Mouse (Mus musculus): ENCODE measurements at regions not wholly inside any gene's neighbourhood (a gene's known extent, or its start where the extent isn't known, plus 50 kb on each side); places are given as distances from the start of the nearest gene placed in this dataset.

- no peak for DNase-seq
Measured at GRCm38 (mm10) chr10:37266909-37267308, 128.2 kb upstream of the Marcks start.

DNA sequence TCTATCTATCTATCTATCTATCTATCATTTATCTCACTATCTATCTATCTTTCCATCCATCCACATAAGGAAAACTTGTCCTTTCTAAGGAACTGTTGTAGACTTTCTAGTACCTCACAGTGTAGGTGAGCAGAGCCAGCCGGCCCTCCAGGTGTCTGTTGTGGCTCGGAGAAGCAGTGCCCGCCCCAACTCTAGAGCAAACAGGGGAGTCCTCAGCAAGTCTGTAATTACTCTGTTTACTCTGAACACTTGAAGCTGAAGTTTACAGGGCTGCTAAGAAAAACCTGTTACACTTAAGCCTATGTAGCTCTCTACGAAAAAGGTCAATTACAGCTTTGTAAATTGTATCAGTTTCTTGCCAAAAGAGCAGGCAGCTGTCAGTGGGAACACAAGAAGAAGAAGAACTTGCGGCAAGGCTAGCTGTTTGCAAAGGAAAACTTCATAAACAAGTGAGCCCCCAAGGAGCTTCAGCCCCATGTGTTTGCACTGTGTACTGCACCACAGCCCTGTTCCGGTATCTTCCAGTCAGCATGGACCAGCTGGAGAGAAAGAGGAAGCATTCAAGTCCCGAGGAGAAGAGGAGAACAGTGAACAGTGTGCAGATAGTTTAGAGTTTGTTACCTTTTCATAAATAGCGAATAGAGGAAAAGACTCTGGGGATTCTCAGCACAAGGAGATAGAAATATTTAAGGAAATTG lies 122.2 kb upstream of the Marcks start:
- no peak for DNase-seq

DNA sequence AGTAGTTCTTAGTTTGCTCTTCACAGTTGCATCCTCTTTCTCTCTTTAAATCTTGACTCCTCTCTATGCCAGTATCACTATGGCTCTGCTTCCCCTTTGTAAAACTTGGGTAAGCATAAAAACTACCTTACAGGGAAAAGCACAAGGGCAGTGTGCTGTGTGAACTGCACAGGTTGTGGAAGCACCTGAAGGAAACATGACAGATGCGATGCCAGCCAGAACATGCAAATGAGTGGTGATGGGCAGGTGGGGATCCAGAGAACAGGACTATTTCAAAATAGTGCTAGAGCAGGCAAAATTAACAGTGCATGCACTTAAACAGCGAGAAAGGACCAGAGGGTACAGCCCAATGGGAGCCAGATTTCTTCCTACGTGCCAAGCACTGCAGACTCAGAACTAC lies 120.5 kb upstream of the Marcks start:
- DNase-seq = no peak

GRCm38 (mm10) chr10:37257544-37257943 lies 118.8 kb upstream of the Marcks start:
- DNase-seq = no peak

DNA sequence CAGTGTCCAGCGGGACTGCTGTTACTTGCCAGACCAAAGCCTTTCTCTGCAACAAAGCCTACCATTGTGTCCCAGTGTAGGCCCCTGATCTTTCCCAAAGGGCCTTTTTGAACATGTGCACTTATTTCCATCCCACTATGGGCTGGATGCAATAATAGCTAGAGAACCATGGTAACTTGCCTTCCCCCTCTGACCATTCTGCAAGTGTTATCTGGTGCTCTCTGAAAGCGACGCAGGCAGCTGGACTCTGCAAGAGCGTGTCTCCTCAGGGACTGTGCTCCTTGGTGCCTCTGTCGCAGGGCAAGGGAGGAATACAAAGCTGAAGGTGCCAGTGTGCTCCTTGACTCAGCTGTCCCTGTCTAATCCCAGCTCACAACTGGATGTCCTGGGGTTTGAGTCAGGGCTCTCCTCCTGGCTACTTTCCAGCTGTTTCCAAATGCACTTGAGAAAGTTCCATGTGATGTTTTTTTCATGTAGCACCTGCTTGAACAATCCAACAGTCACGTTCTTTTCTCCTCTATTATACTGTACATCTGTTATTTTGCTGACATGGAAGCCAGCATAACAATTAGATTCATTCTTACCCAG lies 112.3 kb upstream of the Marcks start:
- DNase-seq = no peak

DNA sequence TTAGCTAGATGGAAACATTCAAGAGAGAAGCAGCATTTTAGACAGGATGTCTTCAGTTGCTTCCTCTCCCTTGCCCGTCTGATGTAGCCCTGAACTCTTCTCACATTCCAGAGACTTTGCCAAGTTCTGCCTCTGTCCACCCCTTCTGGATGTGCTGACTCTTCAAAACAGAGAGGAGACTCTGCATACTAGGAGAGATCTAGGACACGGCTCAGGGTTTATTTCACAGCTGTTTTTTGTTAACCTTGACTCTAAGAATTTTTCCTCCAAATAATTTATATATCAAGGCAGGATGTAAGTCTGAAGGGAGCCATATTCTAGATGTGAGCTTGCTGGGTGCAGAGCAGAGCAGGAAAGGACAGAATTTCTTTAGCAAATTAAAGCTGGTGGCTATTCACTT lies 111.4 kb upstream of the Marcks start:
- no peak for DNase-seq

DNA sequence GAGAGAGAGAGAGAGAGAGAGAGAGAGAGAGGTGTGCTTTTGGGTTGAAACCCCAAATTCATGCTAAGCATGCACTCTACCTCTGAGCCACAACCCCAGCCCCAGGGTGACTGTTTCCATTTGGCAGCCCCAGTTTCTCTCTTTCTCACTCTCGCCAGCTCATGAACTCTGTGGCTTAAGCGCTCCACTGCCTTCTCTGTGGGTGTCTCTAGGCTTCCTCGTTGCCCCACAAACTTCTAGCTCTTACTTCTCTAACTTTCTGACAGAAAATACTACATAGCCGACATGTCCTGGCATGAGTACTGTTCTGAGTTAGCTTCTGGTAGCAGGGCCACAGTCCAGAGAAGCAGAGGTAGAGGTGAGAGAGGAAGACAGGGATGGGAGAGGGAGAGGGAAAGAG lies 110.8 kb upstream of the Marcks start:
- no peak for DNase-seq

GRCm38 (mm10) chr10:37247121-37247520 lies 108.4 kb upstream of the Marcks start:
- DNase-seq = peak in 1 of 2 experiments; percentile 7

DNA sequence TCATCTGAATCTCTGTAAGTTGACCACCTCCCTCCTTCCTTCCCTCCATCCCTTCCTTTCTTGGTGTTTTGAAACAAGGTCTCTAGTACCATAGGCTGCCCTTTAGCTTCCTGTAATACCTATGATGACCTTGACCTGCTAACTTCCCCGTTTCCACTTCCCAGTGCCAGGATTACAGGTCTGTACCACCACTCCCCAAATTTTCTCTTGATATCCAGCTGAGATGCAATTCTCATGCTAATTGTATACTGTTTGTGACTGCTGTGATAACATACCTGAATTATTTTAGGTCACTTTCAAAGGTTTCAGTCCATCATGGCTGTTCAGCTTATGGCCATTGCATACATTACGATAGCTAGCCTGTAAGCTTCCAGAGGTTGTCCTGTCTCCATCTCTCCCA lies 104.4 kb upstream of the Marcks start:
- no peak for DNase-seq

GRCm38 (mm10) chr10:37241821-37242263 lies 103.1 kb upstream of the Marcks start:
- DNase-seq = peak in 1 of 2 experiments; percentile 23

GRCm38 (mm10) chr10:37240634-37241033 lies 101.9 kb upstream of the Marcks start:
- no peak for DNase-seq

GRCm38 (mm10) chr10:37240201-37240600 lies 101.5 kb upstream of the Marcks start:
- no peak for DNase-seq

DNA sequence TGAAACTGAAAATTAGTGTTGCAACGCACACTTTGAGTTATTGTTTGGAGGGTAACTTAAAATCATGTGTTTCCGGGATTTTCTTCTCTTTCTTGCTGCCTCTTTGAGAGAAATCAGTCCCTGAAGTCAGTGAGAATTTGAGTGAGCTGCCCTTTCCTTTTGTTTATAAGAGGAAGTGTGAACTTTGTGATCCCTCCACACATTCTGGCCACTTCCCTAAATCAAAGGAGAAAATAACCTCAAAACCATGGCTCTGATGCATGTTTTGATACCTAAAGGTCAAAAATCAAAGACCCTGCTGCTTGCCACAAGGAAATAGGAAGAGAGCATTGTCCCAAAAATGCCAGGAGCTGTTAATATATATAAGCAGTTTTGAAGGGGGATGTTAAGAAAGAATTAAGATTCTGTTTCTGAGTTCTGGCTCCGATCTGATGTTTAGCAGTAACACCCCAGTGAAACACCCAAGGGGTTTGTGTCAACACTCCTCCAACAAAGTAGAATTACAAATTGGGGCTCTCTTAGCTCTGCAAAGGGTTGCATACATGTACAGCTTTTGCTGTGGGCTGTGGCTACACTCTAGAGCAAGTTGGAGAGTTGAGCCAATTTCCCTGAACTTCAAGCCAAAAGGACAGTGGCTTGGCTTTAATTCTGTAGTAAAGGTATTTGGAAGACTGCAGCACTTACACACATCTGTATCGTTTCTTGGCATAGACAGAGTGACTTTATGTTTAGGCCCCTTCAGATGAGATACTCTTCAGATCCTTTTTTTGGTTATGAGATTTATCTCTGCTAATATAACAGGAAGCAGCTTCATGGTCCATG lies 97.5 kb upstream of the Marcks start:
- DNase-seq = no peak

- DNase-seq = peak; percentile 24 to 35
Measured at GRCm38 (mm10) chr10:37231936-37232556, 93.3 kb upstream of the Marcks start.

DNA sequence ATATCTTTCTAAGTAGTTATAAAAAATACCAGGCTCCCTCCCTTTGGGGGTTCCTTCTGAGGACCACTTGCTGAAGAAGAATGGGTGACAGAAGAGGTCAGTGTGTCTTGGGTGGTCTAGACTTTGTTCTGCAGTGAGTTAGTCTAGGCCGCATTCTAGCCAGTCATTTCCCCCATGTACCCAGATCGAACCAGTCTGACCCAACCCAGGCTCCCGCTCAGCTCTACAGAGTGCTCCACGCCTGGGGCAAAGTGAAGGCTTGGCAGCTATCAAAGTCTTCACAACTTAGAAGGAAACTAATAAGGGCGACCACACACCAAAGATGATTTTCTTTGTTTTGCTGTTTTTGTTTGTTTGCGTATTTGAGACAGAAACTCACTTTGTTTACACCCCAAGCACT lies 92.4 kb upstream of the Marcks start:
- DNase-seq = peak in 1 of 2 experiments; percentile 5

DNA sequence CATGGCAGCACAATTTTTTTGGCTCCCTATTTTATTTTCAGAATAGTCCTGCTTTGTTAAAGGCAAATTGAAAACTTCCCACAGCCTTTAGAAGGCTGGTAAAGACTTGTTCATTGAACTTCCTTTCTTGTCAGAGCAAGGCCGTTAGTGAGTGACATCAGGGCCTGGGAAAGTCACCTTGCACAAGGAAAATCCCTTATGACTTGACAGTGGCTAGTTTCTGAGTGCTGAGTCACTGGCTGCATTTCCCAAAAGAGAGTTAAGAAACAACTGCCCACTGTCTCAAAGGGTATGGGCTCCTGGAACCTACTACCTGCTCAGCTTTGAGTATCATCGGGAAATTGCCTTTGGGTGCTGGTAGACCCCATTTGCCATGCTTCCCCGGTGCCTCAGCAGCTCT lies 89.2 kb upstream of the Marcks start:
- DNase-seq = no peak

- no peak for DNase-seq
Measured at GRCm38 (mm10) chr10:37221730-37222129, 83.0 kb upstream of the Marcks start.

DNA sequence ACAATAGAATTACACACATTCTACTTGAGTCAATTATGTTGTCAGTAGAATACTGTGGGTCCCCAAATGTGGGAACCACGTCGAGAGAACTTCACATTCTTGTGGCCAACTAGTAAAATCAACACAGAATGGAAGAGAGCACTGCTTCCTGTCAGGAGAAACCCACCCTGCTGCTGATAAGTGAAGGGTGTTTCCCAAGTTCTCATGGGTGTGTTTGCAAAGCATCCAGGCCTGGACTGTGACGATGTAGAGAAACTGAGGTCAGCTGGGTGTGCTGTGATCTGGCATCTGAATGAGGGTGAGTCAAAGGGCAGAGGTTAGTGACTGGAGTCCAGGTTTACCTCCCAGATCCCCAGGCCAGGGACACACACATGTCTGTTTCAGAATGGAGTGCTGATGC lies 81.7 kb upstream of the Marcks start:
- no peak for DNase-seq

DNA sequence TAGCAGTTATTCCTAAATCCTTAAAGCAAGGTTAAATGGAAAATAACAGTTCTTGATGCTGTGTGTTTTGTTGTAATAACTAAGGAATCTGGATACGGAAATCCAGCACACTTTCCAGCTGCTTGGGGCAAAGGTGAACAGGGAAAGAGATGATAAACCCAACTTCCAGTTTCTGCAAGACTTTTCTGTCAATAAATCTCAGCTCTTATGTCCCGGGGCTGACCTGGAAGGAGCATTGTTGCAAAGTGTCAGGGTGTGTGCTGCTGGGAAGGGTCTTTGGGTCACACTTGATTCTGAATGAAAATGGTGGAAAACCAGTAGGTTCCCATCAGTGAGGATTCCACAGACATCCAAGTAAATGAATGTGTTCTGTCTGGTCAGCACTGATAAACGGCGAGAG lies 81.2 kb upstream of the Marcks start:
- no peak for DNase-seq

DNA sequence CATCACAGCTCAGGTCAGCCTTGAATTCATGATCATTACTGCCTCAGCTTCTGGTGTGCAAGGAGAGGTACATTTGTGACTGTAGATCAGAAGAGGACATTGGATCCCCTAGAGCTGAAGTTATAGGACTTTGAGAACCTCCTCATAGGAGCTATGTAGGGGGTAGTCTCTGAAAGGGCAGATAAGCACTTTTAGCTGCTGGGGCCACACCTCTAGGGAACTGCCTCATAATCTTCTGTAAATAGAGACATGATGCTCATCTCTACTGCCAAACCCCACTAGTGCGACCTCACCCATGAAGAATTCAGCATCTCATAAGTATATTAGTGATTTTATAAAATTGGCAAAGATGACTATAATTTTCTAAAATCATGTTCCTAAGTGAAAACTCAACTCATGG lies 80.7 kb upstream of the Marcks start:
- no peak for DNase-seq

DNA sequence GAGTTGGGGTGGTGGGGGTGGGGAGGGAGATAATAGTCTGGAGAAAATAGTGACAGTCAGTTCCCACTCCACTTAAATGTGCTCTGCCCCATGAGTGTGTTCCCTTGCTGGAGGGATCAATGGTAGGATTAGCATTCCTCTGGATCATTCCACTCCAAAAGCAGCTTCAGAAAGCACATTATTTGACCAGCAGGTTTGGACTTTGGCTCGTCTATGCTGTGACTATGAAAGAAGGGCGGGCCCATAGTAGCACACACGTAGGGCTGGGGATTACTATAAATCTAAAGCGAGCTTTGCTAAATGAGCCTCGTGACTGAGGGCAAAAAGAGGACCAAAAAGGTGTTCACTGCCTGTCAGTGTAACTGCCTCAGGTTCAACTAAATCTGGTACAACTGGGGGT lies 75.9 kb upstream of the Marcks start:
- DNase-seq = no peak

- no peak for DNase-seq
Measured at GRCm38 (mm10) chr10:37212350-37213035, 73.8 kb upstream of the Marcks start.

GRCm38 (mm10) chr10:37211305-37211704 lies 72.6 kb upstream of the Marcks start:
- DNase-seq = no peak

Data from cerebellum, postnatal 14 days (tissue).